Mouse (Mus musculus) C2C12 (cell line): ENCODE measurements around the gene Miga1. TPM values are rescaled to one million over a fixed set of nuclear protein-coding genes. Genes with fewer than 3 reads are reported as not detected.

Source experiments
- H3K27me3 ChIP-seq: one replicate; pipeline ENCODE4 v1.6.1; 2011; ENCODE audit not compliant: control insufficient read depth, insufficient read depth, insufficient read length
- H3K36me3 ChIP-seq: one replicate; pipeline ENCODE4 v1.6.1; 2011; ENCODE audit not compliant: control insufficient read depth, insufficient read depth
- H3K4me3 ChIP-seq: one replicate; pipeline ENCODE4 v1.5.1; 2011; ENCODE audit warnings: mild to moderate bottlenecking, control low read depth; ENCODE audit not compliant: poor library complexity, insufficient read depth, severe bottlenecking
- H3K79me2 ChIP-seq: one replicate; pipeline ENCODE4 v1.6.1; 2011; ENCODE audit not compliant: control insufficient read depth, insufficient read depth
- H3K79me3 ChIP-seq: one replicate; pipeline ENCODE4 v1.6.1; 2011; ENCODE audit warnings: low read depth, control low read depth
- H3ac ChIP-seq: one replicate; pipeline ENCODE3; 2011; ENCODE audit warnings: low read depth; ENCODE audit not compliant: control insufficient read depth, insufficient read length
- CEBPB ChIP-seq: IDR thresholded peaks from one replicate; pipeline ENCODE4 v1.6.1; 2011; ENCODE audit warnings: low read depth, mild to moderate bottlenecking, control low read depth, moderate library complexity
- CTCF ChIP-seq: IDR thresholded peaks from one replicate; pipeline ENCODE4 v1.5.1; 2011; ENCODE audit not compliant: control insufficient read depth, insufficient read depth, insufficient read length
- FOSL1 ChIP-seq: IDR thresholded peaks from one replicate; pipeline ENCODE4 v1.8.0; 2011; ENCODE audit warnings: mild to moderate bottlenecking, low read length; ENCODE audit not compliant: poor library complexity, insufficient read depth, severe bottlenecking
- MAX ChIP-seq: IDR thresholded peaks from one replicate; pipeline ENCODE4 v1.6.1; 2011; ENCODE audit warnings: mild to moderate bottlenecking, control low read depth
- MYOD1 ChIP-seq: IDR thresholded peaks from one replicate; pipeline ENCODE4 v1.6.1; 2011; ENCODE audit warnings: low read depth; ENCODE audit not compliant: control insufficient read depth, insufficient read length
- MYOG ChIP-seq: IDR thresholded peaks from one replicate; pipeline ENCODE4 v1.6.1; 2011; ENCODE audit not compliant: control insufficient read depth, insufficient read length; ENCODE audit errors: extremely low read depth
- USF1 ChIP-seq: IDR thresholded peaks from one replicate; pipeline ENCODE4 v1.6.1; 2011; ENCODE audit warnings: low read depth, mild to moderate bottlenecking, control low read depth, moderate library complexity
- polyA plus RNA-seq: library from polyadenylated mRNA; unstranded; fragments of >200 nt; fragmentation: generic; extraction: Trizol; gene quantifications from one replicate; pipeline ENCODE4 v1.2.1, GENCODE M21; 2012; ENCODE audit warnings: missing spikeins

Miga1 gene
- polyA plus RNA-seq, 1 experiment = 0.43 TPM

- Histone ChIP-seq H3K4me3 (no peak overlapping the region), H3K27me3 (no peaks in the 10 kb centered on the region)
Measured at GRCm38 (mm10) chr3:152305971-152306370, 34.2 kb downstream of the Miga1 start.

GRCm38 (mm10) chr3:152305080-152305479, 35.1 kb downstream of the Miga1 start:
- H3K79me2 ChIP-seq = no peaks in the 10 kb centered on the region
- H3K27me3 ChIP-seq = no peaks in the 10 kb centered on the region
- H3K79me3 ChIP-seq = no peaks in the 10 kb centered on the region
- no peaks in the 10 kb centered on the region for H3K36me3 ChIP-seq
- TF ChIP-seq MYOG (no peak), MAX (no peak), USF1 (no peak), CTCF (no peak), MYOD1 (no peak), FOSL1 (no peak), CEBPB (no peak)
- no peak overlapping the region for H3K4me3 ChIP-seq
- H3ac ChIP-seq = no peak overlapping the region

More at GRCm38 (mm10) chr3:152305971-152306370, 34.2 kb downstream of the Miga1 start:
- Histone ChIP-seq H3K36me3 (no peaks in the 10 kb centered on the region), H3K79me2 (no peaks in the 10 kb centered on the region), H3ac (no peak overlapping the region), H3K79me3 (no peaks in the 10 kb centered on the region)
- no peak for TF ChIP-seq MYOG
- TF ChIP-seq CTCF = no peak
- no peak for TF ChIP-seq FOSL1
- TF ChIP-seq CEBPB = no peak
- TF ChIP-seq MYOD1 = no peak
- TF ChIP-seq MAX = no peak
- TF ChIP-seq USF1 = no peak

- no peaks in the 10 kb centered on the region for H3K79me3 ChIP-seq
Measured at GRCm38 (mm10) chr3:152304093-152304815, 36.0 kb downstream of the Miga1 start.

GRCm38 (mm10) chr3:152302991-152303390, 37.2 kb downstream of the Miga1 start:
- Histone ChIP-seq H3K36me3 (no peaks in the 10 kb centered on the region), H3K79me2 (no peaks in the 10 kb centered on the region), H3K27me3 (no peaks in the 10 kb centered on the region), H3K4me3 (no peak overlapping the region), H3ac (no peak overlapping the region), H3K79me3 (no peaks in the 10 kb centered on the region)
- TF ChIP-seq MAX = no peak
- TF ChIP-seq USF1 = no peak
- TF ChIP-seq MYOD1 = no peak
- no peak for TF ChIP-seq MYOG
- no peak for TF ChIP-seq CTCF
- TF ChIP-seq FOSL1 = no peak
- no peak for TF ChIP-seq CEBPB

More at GRCm38 (mm10) chr3:152304093-152304815, 36.0 kb downstream of the Miga1 start:
- no peaks in the 10 kb centered on the region for H3K27me3 ChIP-seq
- H3K36me3 ChIP-seq = no peaks in the 10 kb centered on the region
- no peak overlapping the region for H3K4me3 ChIP-seq
- no peak overlapping the region for H3ac ChIP-seq
- no peaks in the 10 kb centered on the region for H3K79me2 ChIP-seq
- TF ChIP-seq CTCF = no peak
- no peak for TF ChIP-seq MYOD1
- TF ChIP-seq FOSL1 = no peak
- TF ChIP-seq CEBPB = no peak
- no peak for TF ChIP-seq USF1
- TF ChIP-seq MAX = no peak
- TF ChIP-seq MYOG = no peak

GRCm38 (mm10) chr3:152300376-152301337, 39.5 kb downstream of the Miga1 start:
- Histone ChIP-seq H3K79me3 (no peaks in the 10 kb centered on the region), H3K4me3 (no peak overlapping the region), H3ac (no peak overlapping the region), H3K27me3 (no peaks in the 10 kb centered on the region), H3K36me3 (no peaks in the 10 kb centered on the region), H3K79me2 (no peaks in the 10 kb centered on the region)
- TF ChIP-seq MYOD1 (no peak), CTCF (no peak), MYOG (no peak), USF1 (no peak), MAX (no peak), CEBPB (no peak), FOSL1 (no peak)
